Mouse (Mus musculus): ENCODE measurements at regions not wholly inside any gene's neighbourhood (a gene's known extent, or its start where the extent isn't known, plus 50 kb on each side); places are given as distances from the start of the nearest gene placed in this dataset.

GRCm38 (mm10) chr3:149262332-149262970 is 272.1 kb upstream of the Adgrl2 start:
- no peak for DNase-seq

- DNase-seq = no peak
Observed at GRCm38 (mm10) chr3:149261764-149262163, 271.4 kb upstream of the Adgrl2 start.

GRCm38 (mm10) chr3:149258826-149259225 is 268.5 kb upstream of the Adgrl2 start:
- DNase-seq = no peak

GRCm38 (mm10) chr3:149256891-149257290 is 266.5 kb upstream of the Adgrl2 start:
- DNase-seq = no peak

GRCm38 (mm10) chr3:149253080-149253479 is 262.7 kb upstream of the Adgrl2 start:
- DNase-seq = no peak

- no peak for DNase-seq
Observed at GRCm38 (mm10) chr3:149252144-149252543, 261.8 kb upstream of the Adgrl2 start.

- no peak for DNase-seq
Observed at GRCm38 (mm10) chr3:149247626-149247987, 257.3 kb upstream of the Adgrl2 start.

GRCm38 (mm10) chr3:149246935-149247625 is 256.7 kb upstream of the Adgrl2 start:
- DNase-seq = no peak

- no peak for DNase-seq
Observed at GRCm38 (mm10) chr3:149239664-149240063, 249.3 kb upstream of the Adgrl2 start.

GRCm38 (mm10) chr3:149238076-149238475 is 247.7 kb upstream of the Adgrl2 start:
- no peak for DNase-seq

GRCm38 (mm10) chr3:149235183-149235582 is 244.8 kb upstream of the Adgrl2 start:
- no peak for DNase-seq

GRCm38 (mm10) chr3:149233691-149234131 is 243.4 kb upstream of the Adgrl2 start:
- no peak for DNase-seq

- no peak for DNase-seq
Observed at GRCm38 (mm10) chr3:149233191-149233641, 242.9 kb upstream of the Adgrl2 start.

GRCm38 (mm10) chr3:149231346-149231745 is 241.0 kb upstream of the Adgrl2 start:
- DNase-seq = no peak

GRCm38 (mm10) chr3:149227556-149227955 is 237.2 kb upstream of the Adgrl2 start:
- no peak for DNase-seq

- no peak for DNase-seq
Observed at GRCm38 (mm10) chr3:149226723-149227122, 236.4 kb upstream of the Adgrl2 start.

- no peak for DNase-seq
Observed at GRCm38 (mm10) chr3:149225684-149226083, 235.3 kb upstream of the Adgrl2 start.

GRCm38 (mm10) chr3:149224271-149224670 is 233.9 kb upstream of the Adgrl2 start:
- DNase-seq = no peak

- DNase-seq = no peak
Observed at GRCm38 (mm10) chr3:149223776-149224175, 233.4 kb upstream of the Adgrl2 start.

GRCm38 (mm10) chr3:149220958-149221357 is 230.6 kb upstream of the Adgrl2 start:
- DNase-seq = no peak

GRCm38 (mm10) chr3:149220304-149220951 is 230.1 kb upstream of the Adgrl2 start:
- no peak for DNase-seq

GRCm38 (mm10) chr3:149219381-149220303 is 229.3 kb upstream of the Adgrl2 start:
- no peak for DNase-seq
